Mouse (Mus musculus) CH12.LX (cell line): Measurements from ENCODE around the gene Dnah11.

Experiments
- CTCF ChIP-seq, 2 experiments: IDR thresholded peaks in 1 of 2; conservative IDR thresholded peaks in 1 of 2; 2 replicates each; pipeline ENCODE4 v1.5.1; 2011 to 2012; ENCODE audit warnings: low read depth in 2 of 2, low read length in 2 of 2, improper control_type of control experiment in 1 of 2, inconsistent platforms in 1 of 2, mild to moderate bottlenecking in 1 of 2, moderate library complexity in 1 of 2
- E2F4 ChIP-seq: IDR thresholded peaks from 2 replicates; pipeline ENCODE4 v1.6.1; 2011; ENCODE audit warnings: low read depth, low read length, improper control_type of control experiment; ENCODE audit not compliant: insufficient replicate concordance
- EP300 ChIP-seq: IDR thresholded peaks from 2 replicates; pipeline ENCODE4 v1.6.1; 2011; ENCODE audit warnings: low read length, improper control_type of control experiment
- MAX ChIP-seq: IDR thresholded peaks from 2 replicates; pipeline ENCODE4 v1.6.1; 2011; ENCODE audit warnings: low read length, improper control_type of control experiment
- POLR2A ChIP-seq: IDR thresholded peaks from 2 replicates; pipeline ENCODE4 v1.6.1; 2011; ENCODE audit warnings: low read depth, mild to moderate bottlenecking, improper control_type of control experiment, low read length
- POLR2AphosphoS2 ChIP-seq: IDR thresholded peaks from 2 replicates; pipeline ENCODE4 v1.6.1; 2011; ENCODE audit warnings: low read depth, low read length, improper control_type of control experiment
- RAD21 ChIP-seq: IDR thresholded peaks from 2 replicates; pipeline ENCODE4 v1.6.1; 2011; ENCODE audit warnings: low read depth, mild to moderate bottlenecking, low read length, improper control_type of control experiment, moderate library complexity
- RCOR1 ChIP-seq: conservative IDR thresholded peaks from 2 replicates; pipeline ENCODE4 v1.6.1; 2012; ENCODE audit warnings: low read depth, mild to moderate bottlenecking, inconsistent platforms, low read length, improper control_type of control experiment
- UBTF ChIP-seq: IDR thresholded peaks from 2 replicates; pipeline ENCODE4 v1.6.1; 2012; ENCODE audit warnings: low read depth, mild to moderate bottlenecking, inconsistent platforms, low read length, improper control_type of control experiment, moderate library complexity
- ZC3H11A ChIP-seq: IDR thresholded peaks from 2 replicates; pipeline ENCODE4 v1.6.1; 2012; ENCODE audit warnings: low read depth, mild to moderate bottlenecking, inconsistent platforms, low read length, improper control_type of control experiment
- ZKSCAN1 ChIP-seq: IDR thresholded peaks from 2 replicates; pipeline ENCODE4 v1.6.1; 2012; ENCODE audit warnings: low read depth, inconsistent platforms, low read length, improper control_type of control experiment, borderline replicate concordance
- ZNF384 ChIP-seq: IDR thresholded peaks from 2 replicates; pipeline ENCODE4 v1.6.1; 2012; ENCODE audit warnings: low read depth, low read length, improper control_type of control experiment, inconsistent platforms

DNA sequence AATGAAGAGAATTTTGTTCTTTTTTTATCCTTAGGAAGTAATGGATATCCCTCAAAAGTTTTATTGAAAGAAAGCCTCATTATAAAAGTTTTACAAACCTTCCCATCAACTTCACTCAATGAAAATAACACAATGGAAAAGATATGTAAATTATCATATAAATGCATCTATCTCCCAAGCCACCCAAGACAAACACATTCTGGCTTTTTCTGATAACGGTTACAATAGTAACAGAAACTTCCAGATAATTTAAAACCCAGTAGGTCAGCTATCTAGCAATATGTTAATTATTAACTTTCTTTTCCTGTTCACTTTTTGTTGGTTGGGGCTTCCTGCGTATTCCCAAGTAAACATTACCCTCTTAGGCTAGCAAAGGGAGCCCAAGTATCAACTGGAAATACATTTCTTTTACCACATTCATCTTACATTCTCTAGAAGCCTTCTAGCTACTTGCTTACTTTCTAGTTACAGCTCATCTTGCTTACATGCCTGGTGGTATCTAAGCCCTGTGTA lies 51.3 kb downstream of the Dnah11 start:
- TF ChIP-seq CTCF (conservative IDR thresholded peaks at IDR 0.05 in 1 of 2, IDR thresholded peaks at IDR 0.05 in 1 of 2; ENCODE audit: low read depth in 2 of 2, low read length in 2 of 2) = no peak
- TF ChIP-seq ZNF384 = no peak
- TF ChIP-seq RAD21 = no peak
- no peak for TF ChIP-seq POLR2A
- no peak for TF ChIP-seq E2F4
- TF ChIP-seq POLR2AphosphoS2 = no peak
- no peak for TF ChIP-seq EP300
- no peak for TF ChIP-seq ZKSCAN1
- no peak for TF ChIP-seq MAX
- TF ChIP-seq RCOR1 = no peak
- no peak for TF ChIP-seq ZC3H11A
- no peak for TF ChIP-seq UBTF
